In the genomic region with DNA sequence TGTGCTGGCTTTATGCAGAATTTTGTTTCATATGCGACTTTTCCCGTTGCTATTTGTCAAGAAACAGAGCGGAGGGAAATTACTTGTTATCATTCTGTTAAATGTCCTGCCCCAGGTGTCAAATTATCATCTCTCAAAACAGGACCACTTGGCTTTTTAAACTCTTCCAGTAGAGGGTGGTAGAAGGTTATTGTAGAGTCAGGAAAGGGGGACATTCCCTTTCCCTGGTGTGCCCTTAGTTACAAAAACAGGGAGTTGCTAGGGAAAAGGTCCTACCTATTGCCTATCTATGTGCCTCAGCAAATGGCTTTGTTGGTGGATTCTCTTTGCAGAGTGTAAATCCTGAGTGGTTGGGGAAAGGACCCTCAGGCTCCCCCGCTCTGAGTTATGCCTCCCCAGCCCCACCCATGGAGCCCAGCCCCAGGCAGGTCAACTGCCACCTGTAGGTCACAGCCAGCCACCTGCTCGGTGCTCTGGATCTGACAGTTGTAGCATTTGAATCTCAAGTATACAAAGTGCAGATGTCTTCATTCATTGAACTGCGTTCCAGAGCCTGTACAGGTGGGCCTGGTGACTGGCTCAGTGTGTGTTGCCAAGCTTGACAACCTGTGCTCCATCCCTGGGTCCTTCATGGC, we compare ENCODE assay signal across 14 mouse cellular contexts. TPM values are rescaled to one million over a fixed set of nuclear protein-coding genes. Genes with fewer than 3 reads are reported as not detected.
DNase-seq lines count a peak whose midpoint lies in the region; ATAC-seq and TF ChIP-seq lines count a peak whose summit lies in the region.
"Had no signal": no experiment of that assay in that cellular context is flagged by ENCODE, and none has a peak within 500 bp of the region (broad histone marks: within the 10 kb centered on the region; RNA-seq: fewer than 3 reads in every experiment).

No protein-coding gene starts in this region.

- no peak overlapping the region for H3K4me2 ChIP-seq in kidney, postnatal 0 days (ENCODE audit: low read length)
- no peak overlapping the region for H3K4me2 ChIP-seq in stomach, postnatal 0 days (replicated peaks; ENCODE audit: low read depth)
- H3K4me2 ChIP-seq: liver, embryonic 12.5 days had no signal

- no peaks in the 10 kb centered on the region for H3K27me3 ChIP-seq in kidney, postnatal 0 days (ENCODE audit: insufficient read depth, low read length)
- H3K27me3 ChIP-seq in stomach, postnatal 0 days (ENCODE audit: control insufficient read depth, insufficient read depth, low read length), result no peaks in the 10 kb centered on the region
- H3K27me3 ChIP-seq: liver, embryonic 12.5 days had no signal

- H3K9me3 ChIP-seq in kidney, postnatal 0 days (replicated peaks; ENCODE audit: low read length), result no peaks in the 10 kb centered on the region
- no peaks in the 10 kb centered on the region for H3K9me3 ChIP-seq in ES-E14 (ENCODE audit: control insufficient read depth, insufficient read depth, low read depth, low read length)
- H3K9me3 ChIP-seq in stomach, postnatal 0 days (ENCODE audit: control insufficient read depth, low read length), result no peaks in the 10 kb centered on the region
- H3K9me3 ChIP-seq: hindbrain, embryonic 10.5 days; liver, embryonic 12.5 days had no signal

- no peaks in the 10 kb centered on the region for H3K36me3 ChIP-seq in kidney, postnatal 0 days (ENCODE audit: insufficient read depth, low read length)
- H3K36me3 ChIP-seq in ES-E14 (ENCODE audit: control insufficient read depth, insufficient read depth, low read length, poor library complexity, severe bottlenecking), result no peaks in the 10 kb centered on the region
- H3K36me3 ChIP-seq in stomach, postnatal 0 days (ENCODE audit: control insufficient read depth, insufficient read depth, low read length), result no peaks in the 10 kb centered on the region
- H3K36me3 ChIP-seq: hindbrain, embryonic 10.5 days; liver, embryonic 12.5 days had no signal

- peak; percentile 19 for DNase-seq in embryo, embryonic 10 days (ENCODE audit: low spot score)
- no peak for DNase-seq in embryo, embryonic 11 days
- DNase-seq in kidney, postnatal 0 days (ENCODE audit: low spot score), result peak; percentile 31
- DNase-seq in kidney, postnatal 4 days, result no peak
- peak; percentile 27 for DNase-seq in ES-E14 (ENCODE audit: low read depth, low spot score)
- DNase-seq in stomach, postnatal 0 days (ENCODE audit: low spot score), result peak; percentile 15
- no peak for DNase-seq in right cerebral cortex, postnatal 10 days (ENCODE audit: low spot score in 2 of 2)
- DNase-seq in spleen, postnatal 14 days (ENCODE audit: low spot score in 2 of 2), result no peak

- H3K4me1 ChIP-seq in kidney, postnatal 0 days (replicated peaks; ENCODE audit: insufficient read depth, low read length), result no peaks in the 10 kb centered on the region
- H3K4me1 ChIP-seq in ES-E14 (ENCODE audit: control insufficient read depth in 2 of 2, insufficient read depth in 2 of 2, low read length in 2 of 2, poor library complexity in 1 of 2), result 0 out of 4 replicates have a peak, but pooled peaks cover 0 to 2% of the 10 kb centered on the region in 2 experiments
- H3K4me1 ChIP-seq in stomach, postnatal 0 days (replicated peaks; ENCODE audit: control insufficient read depth, insufficient read depth), result no peaks in the 10 kb centered on the region
- H3K4me1 ChIP-seq: hindbrain, embryonic 10.5 days; liver, embryonic 12.5 days had no signal

- H3K4me3 ChIP-seq in kidney, postnatal 0 days (replicated peaks; ENCODE audit: low read depth, low read length), result no peak overlapping the region
- H3K4me3 ChIP-seq in ES-E14 (ENCODE audit: insufficient read depth in 1 of 2, low read depth in 1 of 2, low read length in 2 of 2, poor library complexity in 1 of 2, severe bottlenecking in 1 of 2), result no peak overlapping the region
- no peak overlapping the region for H3K4me3 ChIP-seq in stomach, postnatal 0 days (ENCODE audit: low read depth, low read length)
- H3K4me3 ChIP-seq: hindbrain, embryonic 10.5 days; liver, embryonic 12.5 days had no signal

- H3K9ac ChIP-seq in kidney, postnatal 0 days (ENCODE audit: low read depth, low read length), result no peak overlapping the region
- no peak overlapping the region for H3K9ac ChIP-seq in ES-E14 (ENCODE audit: insufficient read depth, low read depth, low read length, poor library complexity, severe bottlenecking)
- H3K9ac ChIP-seq in stomach, postnatal 0 days (ENCODE audit: low read length), result no peak overlapping the region
- H3K9ac ChIP-seq: liver, embryonic 12.5 days had no signal

- 57% methylated on average over 6 of the region's 6 CpGs for WGBS in kidney, postnatal 0 days
- WGBS in stomach, postnatal 0 days, result 51% methylated on average over 6 of the region's 6 CpGs

- peak; percentile 63 for TF ChIP-seq CTCF in kidney, postnatal 0 days (IDR thresholded peaks at IDR 0.05; ENCODE audit: low read depth)
- TF ChIP-seq CTCF in stomach, postnatal 0 days (IDR thresholded peaks at IDR 0.05; ENCODE audit: low read depth), result peak; percentile 60

- in situ Hi-C loops in ES-E14 (cut with MboI; ENCODE audit: low sequenced_read_pairs in 2 of 2, unreplicated experiment in 2 of 2), result no loop called here

- ATAC-seq in kidney, postnatal 0 days (replicated peaks; ENCODE audit: low FRiP score, low read depth), result no peak
- no peak for ATAC-seq in stomach, postnatal 0 days (ENCODE audit: low FRiP score, low TSS enrichment)
- ATAC-seq: liver, embryonic 12.5 days had no signal

- no peak overlapping the region for H3K27ac ChIP-seq in kidney, postnatal 0 days
- H3K27ac ChIP-seq in ES-E14 (ENCODE audit: insufficient read depth, low read depth, low read length, poor library complexity, severe bottlenecking), result no peak overlapping the region
- H3K27ac ChIP-seq in stomach, postnatal 0 days (replicated peaks), result no peak overlapping the region
- H3K27ac ChIP-seq: hindbrain, embryonic 10.5 days; liver, embryonic 12.5 days had no signal

- no peak for TF ChIP-seq EP300 in stomach, postnatal 0 days (optimal IDR thresholded peaks at IDR 0.05)

TF ChIP-seq in ES-E14, 5 proteins besides CTCF, POLR2A, EP300 and RAD21:
- TF ChIP-seq ZC3H11A (IDR thresholded peaks at IDR 0.05; ENCODE audit: borderline replicate concordance, low read depth, low read length), result 0 out of 2 replicates have a peak, but pooled peaks have one; percentile 15
- TF ChIP-seq CHD2 (IDR thresholded peaks at IDR 0.05; ENCODE audit: low read depth, low read length), result no peak
TF ChIP-seq in ES-E14: peak in this region for 1.

RNA-seq across cellular contexts. Expression of a gene that starts 19.8 kb away (rescaled TPM):
- polyA plus RNA-seq in kidney, postnatal 0 days (2015; fragmentation: Nextera tagmentation; extraction: Ambion mirVana), result 0.12 and 0.36 TPM in 2 replicates
- 4.2 and 6.8 TPM in 2 replicates for total RNA-seq in ES-E14 (2012; rRNA removed)
- polyA plus RNA-seq in stomach, postnatal 0 days (2015; fragmentation: Nextera tagmentation; extraction: Ambion mirVana), result 0.30 and 0.56 TPM in 2 replicates
- total RNA-seq: megakaryocyte, adult 5-6 weeks had no signal

RNA-seq across cellular contexts. Expression of a gene that starts 20.4 kb away (rescaled TPM):
- polyA plus RNA-seq in kidney, postnatal 0 days (2015; fragmentation: Nextera tagmentation; extraction: Ambion mirVana), result 0.12 TPM in 1 of 2 replicates, not detected in the other
- 0.21 TPM in 1 of 2 replicates, not detected in the other for total RNA-seq in ES-E14 (2012; rRNA removed)
- polyA plus RNA-seq in stomach, postnatal 0 days (2015; fragmentation: Nextera tagmentation; extraction: Ambion mirVana), result not detected in 2 replicates
- total RNA-seq: left cerebral cortex, adult 8-10 months had no signal
- polyA plus RNA-seq: brain, embryonic 14.5 days; kidney, embryonic 14.5 days; liver, embryonic 12.5 days had no signal

RNA-seq across cellular contexts. Expression of a gene that starts 30.7 kb away (rescaled TPM):
- polyA plus RNA-seq in kidney, postnatal 0 days (2015; fragmentation: Nextera tagmentation; extraction: Ambion mirVana), result 90.7 and 93.1 TPM in 2 replicates
- total RNA-seq in ES-E14 (2012; rRNA removed), result 13.2 and 19.2 TPM in 2 replicates
- 79.1 and 79.7 TPM in 2 replicates for polyA plus RNA-seq in stomach, postnatal 0 days (2015; fragmentation: Nextera tagmentation; extraction: Ambion mirVana)

Comparison
In these comparisons a context has a peak if more than half of its experiments do, and no peak if none do; other contexts are left out.
1. DNase-seq: peak in embryo, embryonic 10 days (single experiment), kidney, postnatal 0 days (single experiment), ES-E14 (single experiment) and stomach, postnatal 0 days (single experiment); none in embryo, embryonic 11 days (single experiment), kidney, postnatal 4 days (0 of 2), right cerebral cortex, postnatal 10 days (0 of 2) and spleen, postnatal 14 days (0 of 2).